Mouse (Mus musculus): Measurements from ENCODE around the gene Dlk2. TPM values are rescaled to one million over a fixed set of nuclear protein-coding genes. Genes with fewer than 3 reads are reported as not detected.

Dlk2 gene
- polyA plus RNA-seq (2016; fragmentation: Nextera tagmentation; extraction: Ambion mirVana), result 4.5 and 5.5 TPM in 2 replicates

DNA sequence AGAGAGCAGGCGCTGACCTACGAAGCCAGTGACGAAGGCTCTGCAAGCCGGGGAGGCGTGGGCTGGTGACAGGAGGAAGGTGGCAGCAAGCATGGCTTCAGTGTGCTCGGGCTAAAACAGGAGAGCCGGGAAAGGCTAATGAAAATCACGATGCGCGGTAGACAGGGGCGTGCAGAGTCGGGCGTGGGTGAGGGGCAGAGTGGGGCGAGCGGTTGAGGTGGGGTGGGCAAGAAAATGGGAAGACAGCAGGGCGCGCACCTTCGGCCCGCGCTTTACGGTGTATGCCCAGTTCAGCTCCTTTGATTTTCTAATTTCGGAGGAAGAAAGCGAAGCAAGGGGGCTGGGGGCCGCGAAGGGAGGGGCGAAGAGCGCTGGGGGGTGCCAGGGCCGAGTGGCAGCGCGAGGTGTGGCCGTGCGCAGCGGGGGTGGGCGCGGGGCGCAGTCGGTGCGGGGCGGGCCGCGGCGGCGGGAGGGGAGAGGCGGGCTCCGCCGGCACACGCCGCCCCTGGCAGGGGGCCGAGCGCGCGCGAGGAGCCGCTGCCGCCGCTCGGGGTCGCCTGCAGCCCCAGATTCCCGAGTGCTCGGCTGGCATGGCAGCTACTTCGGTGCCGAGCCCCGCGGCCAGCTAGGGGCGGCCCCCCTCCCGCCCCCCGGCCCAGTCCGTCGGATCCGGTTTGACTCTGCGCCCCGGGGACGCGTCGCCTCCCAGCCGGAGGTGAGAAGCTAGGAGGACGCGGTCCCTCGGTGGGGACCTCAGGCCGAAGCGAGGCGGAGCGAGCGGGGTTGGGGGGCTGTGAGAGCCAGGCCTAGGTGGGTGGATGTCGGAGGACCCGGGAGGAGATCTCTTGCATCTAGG lies at the start of gene Dlk2:
Gene Dlk2 (plus strand): TSS at position 58 of the 856 bp plus-strand sequence.
- peak within 1 kb of the TSS; percentile 100 for H3K4me2 ChIP-seq (replicated peaks)
- WGBS, result under 1% methylated on average over 74 of the region's 86 CpGs
- peak within 1 kb of the TSS; percentile 66 for H3K9ac ChIP-seq
- peaks cover 12% of the 10 kb centered on the region; the same call in 1 of the 2 replicates for H3K4me1 ChIP-seq
- H3K4me3 ChIP-seq, result peak within 1 kb of the TSS; percentile 59
- peaks cover 70% of the 10 kb centered on the region for H3K27me3 ChIP-seq
- 0 out of 2 replicates have a peak, but pooled peaks have one; percentile 17 for ATAC-seq (ENCODE audit: insufficient number of reproducible peaks, insufficient read depth, low FRiP score, low TSS enrichment)
- no peaks in the 10 kb centered on the region for H3K9me3 ChIP-seq
- no peaks in the 10 kb centered on the region for H3K36me3 ChIP-seq
- no peak within 1 kb of the TSS for H3K27ac ChIP-seq

DNA sequence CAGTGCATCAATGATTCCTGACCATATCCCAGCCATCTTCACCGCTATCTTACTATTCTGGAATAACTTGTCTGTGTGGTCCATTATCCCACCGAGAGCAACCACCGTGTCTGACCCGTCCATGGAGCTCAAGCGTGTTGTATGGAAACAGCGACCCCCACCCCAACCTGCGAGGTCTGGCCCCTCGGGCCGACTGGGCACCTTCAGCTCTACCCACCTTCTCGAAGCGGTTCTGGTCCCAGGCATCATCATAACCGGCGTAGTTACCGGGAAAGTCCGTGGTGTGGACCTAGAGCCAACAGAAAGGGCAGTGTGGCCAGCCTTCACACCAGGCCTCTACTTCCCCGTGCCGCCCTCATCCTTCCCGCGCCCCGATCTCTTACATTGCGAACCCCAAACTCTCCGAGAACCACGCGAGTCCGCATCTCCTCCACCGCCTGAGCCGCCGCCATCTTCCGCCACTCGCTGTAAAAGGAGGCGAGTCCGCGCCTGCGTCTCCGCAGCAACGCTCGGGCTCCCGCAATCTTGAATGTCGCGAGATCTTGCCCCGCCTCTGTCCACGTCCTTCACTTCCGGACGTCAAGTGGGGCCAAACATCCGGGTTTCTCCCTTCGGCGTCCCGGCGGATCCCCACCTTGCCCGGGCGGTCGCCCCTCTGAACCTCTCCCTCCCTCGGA lies 49.6 kb upstream of the Dlk2 start, which contains the start of the genes Polr1c and Yipf3:
Gene Polr1c (minus strand): TSS at position 543 of the 677 bp plus-strand sequence.
Gene Yipf3 (plus strand): TSS at position 569 of the 677 bp plus-strand sequence.
- Histone ChIP-seq H3K27ac (peak within 1 kb of the TSS; percentile 84), H3K4me3 (peak within 1 kb of the TSS; percentile 95), H3K4me2 (replicated peaks) (peak within 1 kb of the TSS; percentile 95), H3K9me3 (no peaks in the 10 kb centered on the region), H3K9ac (peak within 1 kb of the TSS; percentile 94), H3K4me1 (peaks cover 17% of the 10 kb centered on the region), H3K36me3 (peaks cover 71% of the 10 kb centered on the region), H3K27me3 (no peaks in the 10 kb centered on the region)
- peak; percentile 80 for ATAC-seq (ENCODE audit: insufficient number of reproducible peaks, insufficient read depth, low FRiP score, low TSS enrichment)
- under 1% methylated on average over 53 of the region's 53 CpGs for WGBS

DNA sequence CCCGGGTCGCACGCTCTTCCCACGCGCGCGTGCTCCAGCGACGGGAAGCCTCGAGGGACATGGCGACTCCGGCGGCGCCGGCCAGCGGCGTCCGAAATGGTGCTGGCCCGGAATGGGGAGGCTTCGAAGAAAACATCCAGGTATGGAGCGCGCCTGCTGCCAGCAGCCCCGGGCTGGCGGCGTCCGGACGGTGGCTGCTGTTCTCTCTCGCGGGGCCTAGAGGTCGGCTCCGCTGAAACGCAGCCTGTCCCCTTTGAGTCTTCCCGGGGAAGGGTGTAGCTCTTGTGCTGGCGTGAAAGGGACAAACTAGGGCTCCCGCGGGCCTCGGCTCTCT lies 49.1 kb upstream of the Dlk2 start:
- peak; percentile 4; the same call in 1 of the 2 replicates for ATAC-seq (ENCODE audit: insufficient number of reproducible peaks, insufficient read depth, low FRiP score, low TSS enrichment)
- peak overlapping the region; percentile 94 for H3K9ac ChIP-seq
- under 1% methylated on average over 37 of the region's 37 CpGs for WGBS

DNA sequence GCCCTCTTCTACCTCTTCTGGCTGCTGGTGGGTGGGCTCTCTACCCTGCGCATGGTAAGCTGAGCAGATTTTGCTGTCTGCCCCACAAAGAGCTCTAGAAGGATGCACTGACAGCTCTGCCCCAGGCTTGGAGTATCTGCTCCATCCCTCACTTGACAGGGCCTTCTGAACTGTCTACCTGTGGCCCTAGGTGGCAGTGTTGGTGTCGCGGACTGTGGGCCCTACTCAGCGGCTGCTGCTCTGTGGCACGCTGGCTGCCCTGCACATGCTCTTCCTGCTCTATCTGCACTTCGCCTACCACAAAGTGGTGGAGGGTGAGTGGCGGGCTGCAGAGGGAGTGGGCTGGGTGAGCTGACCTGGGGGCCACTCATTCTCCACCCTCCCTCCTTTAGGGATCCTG lies 46.0 kb upstream of the Dlk2 start:
- no peak overlapping the region for H3K9ac ChIP-seq
- no peak overlapping the region for H3K4me3 ChIP-seq
- peaks cover 39% of the 10 kb centered on the region for H3K36me3 ChIP-seq
- H3K4me1 ChIP-seq, result peaks cover 26% of the 10 kb centered on the region
- no peak overlapping the region for H3K4me2 ChIP-seq (replicated peaks)
- H3K27me3 ChIP-seq, result peaks cover 22% of the 10 kb centered on the region
- ATAC-seq (ENCODE audit: insufficient number of reproducible peaks, insufficient read depth, low FRiP score, low TSS enrichment), result no peak
- no peak overlapping the region for H3K27ac ChIP-seq
- WGBS, result 78% methylated on average over 7 of the region's 7 CpGs
- H3K9me3 ChIP-seq, result no peaks in the 10 kb centered on the region

More for the DNA sequence above, 49.1 kb upstream of the Dlk2 start:
- H3K4me3 ChIP-seq, result peak overlapping the region; percentile 95
- peaks cover 66% of the 10 kb centered on the region for H3K36me3 ChIP-seq
- H3K9me3 ChIP-seq, result no peaks in the 10 kb centered on the region
- peaks cover 17% of the 10 kb centered on the region for H3K4me1 ChIP-seq
- peak overlapping the region; percentile 95 for H3K4me2 ChIP-seq (replicated peaks)
- no peaks in the 10 kb centered on the region for H3K27me3 ChIP-seq
- peak overlapping the region; percentile 84 for H3K27ac ChIP-seq

DNA sequence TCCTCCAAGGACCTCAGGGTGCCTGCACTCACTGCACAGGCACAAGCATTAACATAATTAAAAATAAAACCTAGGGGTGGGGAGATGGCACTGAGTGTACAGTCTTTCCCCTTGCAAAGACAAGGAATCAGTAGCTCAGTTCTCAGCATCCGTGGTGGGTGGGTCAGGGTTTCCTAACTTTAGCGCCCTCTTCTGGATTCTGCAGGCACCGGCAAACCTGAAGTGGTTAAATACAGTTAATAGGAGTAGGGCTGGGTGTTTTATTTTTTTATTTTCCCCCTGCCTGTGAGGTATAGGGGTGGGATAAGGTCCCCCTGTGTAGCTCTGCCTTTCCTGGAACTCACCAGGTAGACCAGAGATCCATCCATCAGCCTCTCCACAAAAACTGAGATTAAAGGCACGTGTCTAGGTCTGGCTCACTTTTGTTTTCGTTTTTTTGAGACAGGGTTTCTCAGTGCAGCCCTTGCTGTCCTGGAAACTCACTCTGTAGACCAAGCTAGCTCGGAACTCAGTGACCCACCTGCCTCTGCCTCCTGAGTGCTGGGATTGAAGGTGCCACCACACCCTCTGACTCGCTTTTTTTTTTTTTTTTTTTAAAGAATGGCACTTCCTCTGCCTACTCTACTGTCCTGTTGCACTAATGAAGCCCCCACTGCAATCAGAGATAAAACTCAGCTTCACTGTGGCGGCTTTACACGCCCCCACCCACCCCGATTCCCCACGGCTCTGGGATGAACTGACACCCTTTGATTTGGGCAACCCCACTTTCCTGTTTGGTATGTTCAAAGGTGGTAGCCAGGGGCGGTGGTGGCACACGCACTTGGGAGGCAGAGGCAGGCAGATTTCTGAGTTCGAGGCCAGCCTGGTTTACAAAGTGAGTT lies 44.4 kb upstream of the Dlk2 start:
- ATAC-seq (ENCODE audit: insufficient number of reproducible peaks, insufficient read depth, low FRiP score, low TSS enrichment), result no peak
- no peak overlapping the region for H3K27ac ChIP-seq
- H3K4me1 ChIP-seq, result peaks cover 19% of the 10 kb centered on the region
- H3K4me3 ChIP-seq, result peak overlapping the region; percentile 71
- H3K27me3 ChIP-seq, result peaks cover 24% of the 10 kb centered on the region
- H3K36me3 ChIP-seq, result peaks cover 43% of the 10 kb centered on the region
- 59% methylated on average over 14 of the region's 14 CpGs for WGBS
- H3K4me2 ChIP-seq (replicated peaks), result peak overlapping the region; percentile 100
- 0 out of 2 replicates have a peak, but pooled peaks cover 6% of the 10 kb centered on the region for H3K9me3 ChIP-seq
- no peak overlapping the region for H3K9ac ChIP-seq

DNA sequence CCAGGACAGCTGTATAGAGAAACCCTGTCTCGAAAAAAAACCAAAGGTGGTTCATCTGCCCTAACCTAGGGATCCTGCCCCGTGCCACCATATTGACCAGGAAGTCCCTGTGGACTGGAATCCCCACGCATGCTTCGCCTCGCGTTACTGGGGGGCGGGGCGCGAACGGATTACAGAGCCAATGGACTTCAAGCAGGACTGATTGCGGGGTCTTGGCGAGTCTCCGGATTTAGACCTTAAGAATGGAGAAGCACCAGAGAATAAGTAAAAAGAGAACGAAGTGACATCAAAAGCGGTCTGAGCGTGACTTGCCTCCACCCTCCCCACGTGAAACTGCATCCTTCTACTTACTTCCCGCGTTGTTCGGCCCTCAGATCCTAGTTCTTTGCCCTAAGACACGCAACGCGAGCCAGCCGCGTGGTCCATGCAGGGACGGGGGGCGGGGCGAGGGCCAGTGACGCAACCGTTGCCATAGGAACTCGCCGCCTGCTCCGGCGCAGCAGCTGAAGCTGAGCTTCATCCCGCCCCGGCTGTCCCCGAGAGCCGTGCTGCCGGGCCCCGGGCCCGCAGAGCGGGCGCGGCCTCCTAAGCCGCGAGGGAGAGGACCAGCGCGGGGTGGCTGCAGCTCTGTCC lies 43.7 kb upstream of the Dlk2 start, which contains the start of gene Lrrc73:
Gene Lrrc73 (plus strand): TSS at position 80 of the 633 bp plus-strand sequence.
- no peak within 1 kb of the TSS for H3K27ac ChIP-seq
- peak; percentile 69 for ATAC-seq (ENCODE audit: insufficient number of reproducible peaks, insufficient read depth, low FRiP score, low TSS enrichment)
- H3K4me3 ChIP-seq, result peak within 1 kb of the TSS; percentile 71

DNA sequence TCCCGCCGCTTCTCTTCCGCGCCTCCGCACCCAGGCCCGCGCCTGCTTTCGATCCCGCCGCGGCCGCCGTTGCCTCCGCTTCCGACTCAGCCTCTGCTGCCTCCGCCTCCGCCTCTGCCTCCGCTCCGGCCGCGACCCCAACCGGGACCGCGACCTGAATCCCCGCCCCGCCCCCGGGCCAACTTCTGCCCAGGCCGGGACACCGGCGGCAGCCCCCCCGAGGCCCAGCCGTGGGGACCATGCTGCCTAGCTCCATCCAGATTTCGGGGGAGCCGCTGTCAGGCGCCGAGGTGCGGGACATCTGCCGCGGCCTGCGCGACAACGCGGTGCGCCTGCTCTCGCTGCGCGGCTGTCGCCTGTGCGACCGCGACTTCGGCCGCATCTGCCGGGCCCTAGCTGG lies 43.1 kb upstream of the Dlk2 start:
- Histone ChIP-seq H3K4me3 (peak overlapping the region; percentile 71), H3K9me3 (0 out of 2 replicates have a peak, but pooled peaks cover 6% of the 10 kb centered on the region), H3K27me3 (peaks cover 24% of the 10 kb centered on the region), H3K9ac (peak overlapping the region; percentile 65), H3K36me3 (peaks cover 56% of the 10 kb centered on the region), H3K27ac (no peak overlapping the region), H3K4me2 (replicated peaks) (peak overlapping the region; percentile 100), H3K4me1 (peaks cover 13% of the 10 kb centered on the region)
- WGBS, result under 1% methylated on average over 39 of the region's 54 CpGs
- ATAC-seq (ENCODE audit: insufficient number of reproducible peaks, insufficient read depth, low FRiP score, low TSS enrichment), result no peak

More for the DNA sequence above, 43.7 kb upstream of the Dlk2 start, which contains the start of gene Lrrc73:
- H3K9me3 ChIP-seq, result 0 out of 2 replicates have a peak, but pooled peaks cover 6% of the 10 kb centered on the region
- peaks cover 18% of the 10 kb centered on the region for H3K4me1 ChIP-seq
- H3K9ac ChIP-seq, result peak within 1 kb of the TSS; percentile 65
- WGBS, result 2% methylated on average over 48 of the region's 48 CpGs
- H3K36me3 ChIP-seq, result peaks cover 51% of the 10 kb centered on the region
- peak within 1 kb of the TSS; percentile 100 for H3K4me2 ChIP-seq (replicated peaks)
- peaks cover 24% of the 10 kb centered on the region for H3K27me3 ChIP-seq

DNA sequence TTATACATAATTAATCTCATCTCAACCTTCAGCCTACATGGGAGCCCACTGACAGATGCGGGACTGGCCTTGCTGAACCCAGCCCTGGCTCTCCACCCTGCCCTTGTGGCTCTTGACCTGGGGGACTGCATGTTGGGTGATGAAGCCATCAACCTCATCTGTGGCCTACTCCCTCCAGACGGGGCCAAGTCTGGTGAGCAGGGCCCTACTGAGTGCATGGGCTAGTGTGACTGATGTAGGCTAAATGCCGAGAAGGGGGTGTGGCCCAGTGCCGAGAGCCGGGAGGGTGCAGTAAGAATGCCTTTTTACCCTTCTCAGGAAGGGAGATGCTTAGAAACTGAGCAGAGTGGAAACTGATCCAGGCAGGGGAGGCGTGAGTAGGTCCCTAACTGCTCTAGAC lies 42.1 kb upstream of the Dlk2 start:
- no peak overlapping the region for H3K27ac ChIP-seq
- WGBS, result 31% methylated on average over 6 of the region's 6 CpGs
- H3K36me3 ChIP-seq, result peaks cover 57% of the 10 kb centered on the region
- peaks cover 24% of the 10 kb centered on the region for H3K27me3 ChIP-seq
- 0 out of 2 replicates have a peak, but pooled peaks cover 6% of the 10 kb centered on the region for H3K9me3 ChIP-seq
- H3K9ac ChIP-seq, result peak overlapping the region; percentile 65; the same call in 1 of the 2 replicates
- no peak for ATAC-seq (ENCODE audit: insufficient number of reproducible peaks, insufficient read depth, low FRiP score, low TSS enrichment)
- H3K4me3 ChIP-seq, result 0 out of 2 replicates have a peak overlapping the region, but pooled peaks have one; percentile 1
- H3K4me1 ChIP-seq, result peaks cover 9% of the 10 kb centered on the region; the same call in 1 of the 2 replicates
- no peak overlapping the region for H3K4me2 ChIP-seq (replicated peaks)

DNA sequence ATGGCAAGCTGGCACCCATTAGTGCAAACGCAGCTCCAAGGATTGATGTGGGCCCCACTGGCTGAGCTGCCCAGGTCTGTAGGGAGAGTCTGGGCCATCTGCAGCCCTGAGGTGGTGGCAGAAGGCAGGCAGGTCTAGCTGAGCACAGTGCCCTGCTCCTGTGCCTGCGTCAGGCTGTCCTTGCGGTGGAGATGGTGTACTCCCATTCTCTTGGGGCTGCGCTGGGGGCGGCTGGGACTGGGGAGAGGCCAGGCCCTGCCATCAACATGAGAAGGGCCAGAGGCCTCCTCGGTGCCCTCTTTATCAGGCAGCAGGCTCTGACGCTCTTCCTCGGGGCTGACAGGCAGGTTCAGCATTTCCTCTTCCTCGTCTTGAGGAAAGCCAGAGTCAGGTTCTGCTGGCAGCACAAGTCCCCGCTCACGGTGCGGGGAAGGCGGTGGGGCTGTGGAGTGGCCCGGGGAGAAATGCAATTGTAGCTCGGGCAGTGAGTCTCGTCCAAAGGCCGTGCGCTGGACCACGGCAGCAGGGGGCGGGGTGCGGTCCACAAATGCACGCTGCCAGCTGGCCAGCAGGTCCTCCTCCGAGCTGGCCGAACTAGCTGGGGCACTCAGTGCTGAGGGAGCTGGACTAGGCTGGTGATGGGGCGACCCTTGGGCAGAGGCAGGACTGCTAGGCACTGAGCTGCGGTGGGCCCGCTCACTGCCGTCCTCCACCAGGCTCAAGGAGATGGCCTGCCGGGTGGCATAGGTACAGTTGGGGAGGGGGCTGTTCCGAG lies 38.8 kb upstream of the Dlk2 start:
- 88% methylated on average over 30 of the region's 30 CpGs for WGBS
- no peak for ATAC-seq (ENCODE audit: insufficient number of reproducible peaks, insufficient read depth, low FRiP score, low TSS enrichment)
- peaks cover 69% of the 10 kb centered on the region for H3K36me3 ChIP-seq
- H3K27ac ChIP-seq, result no peak overlapping the region
- H3K4me1 ChIP-seq, result peaks cover 7% of the 10 kb centered on the region; the same call in 1 of the 2 replicates
- H3K4me2 ChIP-seq (replicated peaks), result no peak overlapping the region
- 0 out of 2 replicates have a peak, but pooled peaks cover 6% of the 10 kb centered on the region for H3K9me3 ChIP-seq
- H3K4me3 ChIP-seq, result no peak overlapping the region
- H3K9ac ChIP-seq, result no peak overlapping the region
- peaks cover 24% of the 10 kb centered on the region for H3K27me3 ChIP-seq

DNA sequence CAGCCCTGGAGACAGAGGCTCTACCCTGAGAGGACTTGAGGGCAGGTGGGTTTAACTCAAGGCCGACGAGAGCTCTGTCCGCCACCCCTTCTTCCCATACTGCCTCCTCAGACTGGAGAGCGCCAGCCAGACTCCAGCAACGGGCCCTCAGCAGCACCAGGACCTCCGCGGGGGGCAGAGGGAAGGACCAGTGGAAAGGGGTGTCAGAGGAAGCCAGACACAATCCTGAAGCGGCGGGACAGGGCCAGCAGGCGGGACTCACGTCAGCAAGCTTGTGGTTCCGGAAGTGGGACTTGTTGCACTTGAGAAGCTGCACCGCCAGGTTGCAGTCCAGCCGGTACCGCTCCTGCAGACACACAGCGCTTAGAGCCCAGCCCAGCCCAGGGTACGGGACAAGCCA lies 37.5 kb upstream of the Dlk2 start:
- H3K4me1 ChIP-seq, result 0 out of 2 replicates have a peak, but pooled peaks cover under 1% of the 10 kb centered on the region
- peaks cover 16% of the 10 kb centered on the region for H3K27me3 ChIP-seq
- no peak overlapping the region for H3K27ac ChIP-seq
- H3K9ac ChIP-seq, result no peak overlapping the region
- ATAC-seq (ENCODE audit: insufficient number of reproducible peaks, insufficient read depth, low FRiP score, low TSS enrichment), result no peak
- no peak overlapping the region for H3K4me2 ChIP-seq (replicated peaks)
- WGBS, result 91% methylated on average over 17 of the region's 17 CpGs
- no peak overlapping the region for H3K4me3 ChIP-seq
- H3K36me3 ChIP-seq, result peaks cover 81% of the 10 kb centered on the region
- H3K9me3 ChIP-seq, result 0 out of 2 replicates have a peak, but pooled peaks cover 6% of the 10 kb centered on the region
